Mouse (Mus musculus) ES-Bruce4 (cell line): ENCODE data around the gene Zfp36l1.

Source experiments
- CTCF ChIP-seq: IDR thresholded peaks from one replicate; pipeline ENCODE4 v1.8.1; 2011; ENCODE audit warnings: low read depth, low read length
- EP300 ChIP-seq: IDR thresholded peaks from 2 replicates; pipeline ENCODE4 v1.6.1; 2011; ENCODE audit warnings: low read depth, low read length; ENCODE audit not compliant: insufficient read depth
- POLR2A ChIP-seq: IDR thresholded peaks from one replicate; pipeline ENCODE4 v1.8.1; 2011; ENCODE audit warnings: low read length; ENCODE audit not compliant: insufficient read depth

DNA sequence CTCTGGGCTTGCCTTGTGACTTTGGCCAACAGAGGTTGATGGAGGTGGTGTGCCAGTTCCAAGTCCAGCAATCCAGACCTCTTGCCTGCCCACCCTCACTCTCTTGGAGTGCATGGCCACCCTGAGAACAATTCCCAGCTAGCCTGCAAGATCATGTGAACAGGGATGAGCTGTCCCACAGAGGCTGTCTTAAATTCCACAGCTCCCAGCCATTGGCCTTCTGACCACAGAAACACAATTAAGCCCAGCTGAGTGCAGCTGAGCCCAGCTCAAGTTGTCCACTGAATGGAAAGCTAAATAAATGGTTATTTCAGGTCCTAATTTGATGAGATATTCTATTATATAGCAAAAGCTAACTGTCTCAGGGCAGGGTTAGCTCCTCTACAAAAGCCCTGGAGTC, 20.0 kb downstream of the Zfp36l1 start:
- TF ChIP-seq CTCF (no peak), POLR2A (no peak), EP300 (no peak)
